Mouse (Mus musculus): ENCODE measurements at regions not wholly inside any gene's neighbourhood (a gene's known extent, or its start where the extent isn't known, plus 50 kb on each side); places are given as distances from the start of the nearest gene placed in this dataset.

DNA sequence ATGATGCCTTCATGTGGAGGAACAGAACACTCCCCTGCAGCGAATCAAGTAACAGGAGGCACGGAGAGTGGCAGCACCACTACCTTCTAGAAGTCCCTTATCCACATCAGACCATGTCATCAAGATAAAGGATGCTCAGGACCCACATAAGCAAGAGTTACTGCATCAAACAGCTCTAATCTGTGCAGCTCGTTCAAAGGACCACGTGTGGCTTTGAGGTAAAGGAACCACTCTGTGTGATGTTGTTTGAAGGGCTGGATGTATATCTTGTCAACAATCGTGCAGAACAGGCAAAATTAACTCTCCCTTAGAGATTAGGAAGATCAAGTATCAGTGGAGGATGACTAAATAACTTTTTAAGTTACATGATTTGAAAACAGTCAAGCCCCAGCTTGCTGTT is 68.8 kb upstream of the Cd44 start:
- no peak for DNase-seq

DNA sequence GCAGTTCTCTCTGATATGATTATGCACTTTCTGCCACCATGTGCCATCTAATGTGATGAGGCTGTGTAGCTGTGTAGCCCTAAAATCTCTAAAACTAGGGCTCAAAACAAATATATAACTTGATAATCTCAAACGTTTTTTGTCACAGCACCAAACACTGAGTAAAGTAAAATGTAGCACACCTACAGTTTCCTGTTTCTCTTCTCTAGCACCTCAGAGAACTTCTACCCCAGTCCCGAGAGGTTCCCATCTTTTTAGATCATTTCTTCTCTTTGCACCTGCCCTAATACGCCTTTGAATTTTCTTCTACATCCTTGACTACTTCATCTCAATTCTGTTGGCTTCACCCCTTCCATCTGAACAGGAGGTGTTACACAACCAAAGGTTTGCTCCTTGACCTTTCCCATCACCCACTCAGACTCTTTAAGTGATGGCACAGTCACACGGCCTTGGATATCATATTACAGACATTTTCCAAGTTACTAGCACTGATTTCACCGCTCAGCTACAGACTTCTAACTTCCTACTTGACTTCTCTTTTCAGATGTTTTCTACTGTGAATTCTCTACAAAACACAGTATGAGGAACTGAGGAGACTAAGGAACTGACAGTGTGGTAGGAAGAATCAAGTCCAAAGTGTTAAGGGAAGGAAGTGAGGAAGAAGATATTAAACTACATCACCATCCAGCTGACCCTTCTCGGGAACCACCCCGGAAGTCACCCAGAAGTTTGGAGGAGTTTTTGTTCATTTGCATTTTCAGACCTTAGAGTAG is 66.7 kb upstream of the Cd44 start:
- peak; percentile 62 to 63 for DNase-seq

DNA sequence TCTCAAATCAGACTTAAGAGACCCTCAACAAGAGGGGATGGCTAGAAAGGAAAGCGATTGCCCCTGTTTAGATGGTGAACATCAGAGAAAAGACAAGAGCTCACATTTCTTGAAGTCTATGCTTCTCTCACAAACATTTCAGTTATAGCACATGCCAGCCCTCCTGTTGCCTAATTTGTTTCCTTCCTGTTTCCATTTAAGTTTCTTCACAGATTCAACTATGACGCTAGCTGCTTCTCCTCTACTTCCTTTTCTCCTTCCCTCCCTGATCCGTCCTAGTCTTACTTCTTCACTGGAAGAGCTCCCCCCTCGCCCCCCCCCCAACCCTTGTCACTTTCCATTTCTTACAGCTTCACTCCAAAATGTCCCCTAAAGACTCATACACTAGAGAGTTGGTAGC is 66.0 kb upstream of the Cd44 start:
- no peak for DNase-seq

DNA sequence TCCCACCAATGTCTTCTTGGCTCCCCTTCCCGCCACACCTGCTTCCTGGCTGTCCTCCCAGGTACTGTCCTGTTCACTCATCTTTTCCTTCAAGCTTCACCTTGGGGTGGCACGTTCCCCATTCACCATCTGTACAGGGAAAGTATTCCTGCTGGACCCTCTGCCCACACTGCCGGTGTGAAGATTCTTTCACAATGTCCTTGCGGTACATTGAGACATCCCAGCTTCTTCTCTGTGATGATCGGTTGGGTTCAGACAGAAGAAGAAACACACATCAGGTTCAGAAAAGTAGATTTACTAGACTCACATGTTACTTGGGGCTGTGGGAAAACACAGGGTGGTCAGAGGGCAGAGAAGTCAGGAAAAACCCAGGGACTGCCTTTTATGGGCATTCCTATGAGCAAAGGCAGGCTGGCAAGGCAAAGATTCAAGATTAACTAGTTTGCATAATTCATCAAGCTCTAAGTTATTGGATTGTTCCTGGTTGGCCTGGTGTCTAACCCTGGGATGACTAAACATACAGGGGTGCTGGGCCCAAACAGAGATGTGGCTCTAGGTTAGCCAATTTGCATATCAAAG is 57.7 kb upstream of the Cd44 start:
- no peak for DNase-seq

DNA sequence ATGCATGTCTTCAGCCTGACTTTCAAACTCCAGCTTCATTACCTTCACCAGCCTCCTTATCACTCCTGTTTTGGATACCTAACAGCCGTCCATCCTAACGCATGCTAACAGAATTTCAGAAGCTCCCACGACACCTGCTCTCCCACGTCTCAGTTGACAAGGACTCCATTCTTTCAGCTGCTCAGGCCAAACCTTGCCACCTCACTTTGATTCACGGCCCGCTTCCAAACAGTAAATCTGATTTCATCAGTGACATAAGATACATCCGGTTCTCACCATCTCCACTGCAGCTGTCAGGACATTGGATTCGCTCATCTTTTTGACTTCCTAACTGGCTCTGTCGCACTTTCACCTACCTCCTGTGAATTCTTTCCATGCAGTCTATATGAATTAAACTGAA is 57.1 kb upstream of the Cd44 start:
- no peak for DNase-seq

DNA sequence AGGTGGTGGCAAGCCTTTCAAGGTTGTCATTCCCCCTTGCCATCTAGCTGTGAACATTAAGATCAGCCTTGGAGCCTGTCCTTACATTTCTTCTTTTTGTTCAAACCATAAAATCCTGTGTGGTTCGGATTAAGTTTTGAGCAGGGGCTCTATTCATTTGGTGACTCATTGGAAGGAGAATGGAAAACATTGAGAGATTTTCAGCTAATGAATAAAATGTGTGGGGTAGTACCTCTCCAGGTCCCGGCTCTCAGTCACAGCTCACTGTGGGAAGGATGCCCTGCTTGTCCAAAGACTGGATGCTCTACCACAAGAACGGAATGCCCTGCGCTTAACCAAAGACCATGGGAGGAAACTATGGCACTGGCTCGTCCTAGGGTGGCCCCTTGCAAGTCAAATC is 56.3 kb upstream of the Cd44 start:
- no peak for DNase-seq

DNA sequence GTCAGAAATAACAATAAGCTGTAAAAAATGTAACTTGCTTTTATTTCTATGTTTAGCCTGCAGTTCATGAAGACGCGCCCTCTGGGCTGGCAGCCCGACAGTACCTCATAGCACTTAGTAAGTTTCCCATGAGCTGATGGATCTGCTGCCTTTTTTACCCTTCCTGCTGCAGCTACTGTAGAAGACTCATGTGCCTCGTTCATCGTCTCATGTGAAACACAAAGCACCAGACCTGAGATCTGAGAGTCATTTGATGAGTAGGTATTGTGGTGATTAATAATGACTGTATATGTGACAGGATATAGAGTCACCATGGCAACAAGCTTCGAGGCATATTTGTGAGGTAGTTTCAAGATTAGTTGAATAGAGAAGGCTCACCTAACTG is 55.4 kb upstream of the Cd44 start:
- DNase-seq = no peak

DNA sequence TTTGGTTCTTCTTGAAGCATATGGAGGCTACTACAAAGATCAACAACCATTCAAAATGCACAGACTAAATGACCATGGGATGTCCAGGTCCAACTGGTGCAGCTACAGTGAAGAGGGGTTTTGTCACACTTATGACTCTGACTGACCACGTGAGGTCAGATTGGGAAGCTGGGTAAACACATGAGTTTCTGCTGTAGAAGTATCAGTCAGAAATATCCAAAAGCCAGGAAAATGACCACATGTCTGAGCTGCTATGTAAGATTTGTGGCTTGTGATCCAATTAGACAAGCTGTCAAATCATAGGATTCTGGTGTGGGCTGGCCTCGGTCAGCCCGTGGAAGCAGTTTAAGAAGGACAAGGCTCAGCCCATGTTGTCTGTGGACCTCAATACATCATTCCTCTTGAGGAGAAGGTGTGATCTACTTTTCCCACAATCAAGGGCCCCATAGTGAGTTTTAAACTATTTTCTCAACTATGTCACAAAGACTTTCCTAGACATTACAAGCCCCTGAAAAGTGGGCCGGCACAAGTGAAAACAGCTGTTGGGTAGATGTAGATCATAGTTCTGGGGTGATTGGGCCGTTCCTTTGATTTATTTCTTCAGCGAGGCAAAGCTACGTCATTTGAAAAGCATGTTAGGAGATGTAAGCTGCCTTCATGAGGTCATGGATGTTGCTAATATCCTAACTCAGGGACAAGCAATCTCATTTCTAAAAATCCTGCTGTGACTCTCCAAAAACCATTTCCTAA is 54.8 kb upstream of the Cd44 start:
- DNase-seq = no peak

DNA sequence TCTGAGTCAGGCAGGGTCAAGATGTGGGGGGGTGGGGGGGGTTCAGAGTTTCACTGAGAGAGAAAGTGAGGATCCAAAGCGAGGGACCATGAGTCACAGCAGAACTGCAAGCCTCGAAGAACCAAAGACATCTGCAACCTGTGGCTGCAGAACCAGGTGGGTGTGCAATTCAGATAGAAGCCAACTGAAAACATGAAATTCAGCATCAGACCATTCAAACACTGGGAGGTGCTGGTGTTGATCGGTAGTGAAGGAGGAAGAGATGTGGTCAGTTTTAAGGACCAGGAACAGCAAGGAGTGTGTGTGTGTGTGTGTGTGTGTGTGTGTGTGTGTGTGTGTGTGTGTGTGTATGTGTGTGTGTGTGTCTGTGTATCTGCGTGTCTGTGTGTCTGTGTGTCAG is 53.8 kb upstream of the Cd44 start:
- no peak for DNase-seq
